Mouse (Mus musculus) ES-E14 (cell line): ENCODE data around the gene Nkd2.

Experiments
- CHD2 ChIP-seq: IDR thresholded peaks from 2 replicates; pipeline ENCODE4 v1.6.1; 2014; ENCODE audit warnings: mild to moderate bottlenecking, low read depth, low read length, inconsistent platforms
- HCFC1 ChIP-seq: IDR thresholded peaks from 2 replicates; pipeline ENCODE4 v1.6.1; 2012; ENCODE audit warnings: low read length, inconsistent platforms, borderline replicate concordance; ENCODE audit not compliant: insufficient read depth
- ZNF384 ChIP-seq: IDR thresholded peaks from 2 replicates; pipeline ENCODE4 v1.6.1; 2012; ENCODE audit warnings: low read depth, low read length, inconsistent platforms

GRCm38 (mm10) chr13:73822187-73822800 lies 25.1 kb downstream of the Nkd2 start:
- TF ChIP-seq CHD2 (no peak), ZNF384 (no peak), HCFC1 (no peak)
